Mouse (Mus musculus) C2C12 (cell line): ENCODE results near the gene Cntf. TPM values are rescaled to one million over a fixed set of nuclear protein-coding genes. Genes with fewer than 3 reads are reported as not detected.

ENCODE experiments used
- H3K27me3 ChIP-seq: one replicate; pipeline ENCODE4 v1.6.1; 2011; ENCODE audit not compliant: control insufficient read depth, insufficient read depth, insufficient read length
- H3K36me3 ChIP-seq: one replicate; pipeline ENCODE4 v1.6.1; 2011; ENCODE audit not compliant: control insufficient read depth, insufficient read depth
- H3K4me3 ChIP-seq: one replicate; pipeline ENCODE4 v1.5.1; 2011; ENCODE audit warnings: mild to moderate bottlenecking, control low read depth; ENCODE audit not compliant: poor library complexity, insufficient read depth, severe bottlenecking
- H3K79me2 ChIP-seq: one replicate; pipeline ENCODE4 v1.6.1; 2011; ENCODE audit not compliant: control insufficient read depth, insufficient read depth
- H3K79me3 ChIP-seq: one replicate; pipeline ENCODE4 v1.6.1; 2011; ENCODE audit warnings: low read depth, control low read depth
- H3ac ChIP-seq: one replicate; pipeline ENCODE3; 2011; ENCODE audit warnings: low read depth; ENCODE audit not compliant: control insufficient read depth, insufficient read length
- CEBPB ChIP-seq: IDR thresholded peaks from one replicate; pipeline ENCODE4 v1.6.1; 2011; ENCODE audit warnings: low read depth, mild to moderate bottlenecking, control low read depth, moderate library complexity
- CTCF ChIP-seq: IDR thresholded peaks from one replicate; pipeline ENCODE4 v1.5.1; 2011; ENCODE audit not compliant: control insufficient read depth, insufficient read depth, insufficient read length
- FOSL1 ChIP-seq: IDR thresholded peaks from one replicate; pipeline ENCODE4 v1.8.0; 2011; ENCODE audit warnings: mild to moderate bottlenecking, low read length; ENCODE audit not compliant: poor library complexity, insufficient read depth, severe bottlenecking
- MAX ChIP-seq: IDR thresholded peaks from one replicate; pipeline ENCODE4 v1.6.1; 2011; ENCODE audit warnings: mild to moderate bottlenecking, control low read depth
- MYOD1 ChIP-seq: IDR thresholded peaks from one replicate; pipeline ENCODE4 v1.6.1; 2011; ENCODE audit warnings: low read depth; ENCODE audit not compliant: control insufficient read depth, insufficient read length
- MYOG ChIP-seq: IDR thresholded peaks from one replicate; pipeline ENCODE4 v1.6.1; 2011; ENCODE audit not compliant: control insufficient read depth, insufficient read length; ENCODE audit errors: extremely low read depth
- USF1 ChIP-seq: IDR thresholded peaks from one replicate; pipeline ENCODE4 v1.6.1; 2011; ENCODE audit warnings: low read depth, mild to moderate bottlenecking, control low read depth, moderate library complexity
- polyA plus RNA-seq: library from polyadenylated mRNA; unstranded; fragments of >200 nt; fragmentation: generic; extraction: Trizol; gene quantifications from one replicate; pipeline ENCODE4 v1.2.1, GENCODE M21; 2012; ENCODE audit warnings: missing spikeins

Cntf gene
- polyA plus RNA-seq, 1 experiment: 1.4 TPM

DNA sequence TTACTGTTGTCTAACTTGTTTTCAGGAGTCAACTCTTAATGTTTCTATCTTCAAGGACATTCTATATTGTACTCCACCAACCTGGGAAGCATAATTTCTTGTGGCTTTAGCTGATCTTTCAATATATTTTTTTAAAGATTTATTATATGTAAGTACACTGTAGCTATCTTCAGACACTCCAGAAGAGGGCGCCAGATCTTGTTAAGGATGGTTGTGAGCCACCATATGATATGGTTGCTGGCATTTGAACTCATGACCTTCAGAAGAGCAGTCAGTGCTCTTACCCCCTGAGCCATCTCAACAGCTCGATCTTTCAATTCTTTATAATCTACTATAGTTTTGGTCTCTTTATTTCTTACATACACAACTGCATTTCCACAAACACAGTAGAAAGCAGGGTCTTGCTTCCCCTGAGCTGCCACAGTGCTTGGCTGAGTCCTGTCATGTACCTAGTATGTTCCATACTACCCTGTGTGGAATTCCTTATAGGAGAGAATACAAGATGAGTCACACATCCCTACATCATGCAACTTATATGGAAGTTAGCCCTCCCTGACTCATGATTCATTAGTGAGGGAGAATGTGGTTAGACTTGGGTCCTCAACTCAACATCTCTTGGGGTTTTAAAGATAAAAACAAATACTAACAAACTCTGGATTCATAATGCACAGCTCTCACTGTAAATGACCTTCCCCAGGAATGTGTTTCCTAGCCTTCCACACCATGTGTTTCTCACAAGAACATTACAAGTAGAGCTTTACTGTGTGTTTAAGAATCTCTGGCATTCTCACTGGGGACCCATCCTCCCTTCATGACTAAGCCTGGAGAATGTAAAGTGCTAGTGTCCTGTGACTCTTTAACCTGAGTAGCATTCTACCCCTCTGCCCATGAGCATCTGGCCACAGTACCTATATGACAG, 3.0 kb downstream of the Cntf start:
- H3K79me3 ChIP-seq: no peaks in the 10 kb centered on the region
- H3K27me3 ChIP-seq: no peaks in the 10 kb centered on the region
- no peaks in the 10 kb centered on the region for H3K79me2 ChIP-seq
- H3K36me3 ChIP-seq: peaks cover 57% of the 10 kb centered on the region
- no peak overlapping the region for H3ac ChIP-seq
- TF ChIP-seq MAX: peak; percentile 20
- no peak for TF ChIP-seq MYOD1
- no peak for TF ChIP-seq CTCF
- no peak overlapping the region for H3K4me3 ChIP-seq

DNA sequence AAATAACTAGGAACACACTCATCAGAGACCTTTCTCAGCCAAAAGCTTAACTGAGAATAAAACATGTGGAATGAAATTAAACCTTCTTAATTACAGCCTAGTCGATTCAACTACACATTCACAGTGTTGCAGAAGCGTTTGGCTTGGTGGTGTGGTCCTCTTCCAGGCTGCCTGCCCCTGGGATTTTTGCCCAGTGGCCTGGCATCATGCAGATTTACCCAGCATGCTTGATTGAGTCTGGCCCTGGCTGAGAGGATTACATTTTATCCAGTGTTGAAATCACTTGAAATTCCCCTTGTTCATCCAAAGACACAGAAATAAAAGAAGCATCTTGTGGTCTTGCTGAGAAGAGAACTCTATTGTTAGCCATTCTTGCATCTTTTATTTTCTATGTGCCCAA, 5.8 kb downstream of the Cntf start:
- H3K79me2 ChIP-seq: no peaks in the 10 kb centered on the region
- TF ChIP-seq MYOG: no peak
- no peak for TF ChIP-seq FOSL1
- TF ChIP-seq MAX: no peak
- no peak for TF ChIP-seq CEBPB
- TF ChIP-seq MYOD1: no peak
- no peak for TF ChIP-seq CTCF
- TF ChIP-seq USF1: no peak

DNA sequence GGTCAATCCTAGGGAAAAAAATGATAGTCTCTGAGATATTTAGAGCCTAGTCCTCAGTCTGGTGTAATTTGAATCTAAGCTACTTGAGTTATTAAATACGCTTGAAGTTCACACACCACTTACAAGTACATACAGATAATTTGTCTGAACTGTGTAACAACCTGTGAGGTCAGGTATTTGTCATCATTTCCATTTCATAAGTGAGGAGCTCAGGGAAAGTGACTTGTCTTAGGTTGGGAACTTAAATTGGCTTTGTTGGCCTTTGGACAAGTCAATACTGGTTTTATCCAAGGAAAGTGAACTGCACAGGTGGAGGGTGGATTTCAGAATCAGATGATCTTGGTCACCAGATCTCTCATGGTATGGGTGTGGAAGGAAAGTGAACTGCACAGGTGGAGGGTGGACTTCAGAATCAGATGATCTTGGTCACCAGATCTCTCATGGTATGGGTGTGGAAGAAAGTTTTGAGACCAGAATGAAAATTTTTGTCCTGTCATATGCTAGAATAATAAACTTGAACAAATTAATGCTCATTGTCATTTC, 6.4 kb downstream of the Cntf start:
- H3K36me3 ChIP-seq: peaks cover 27% of the 10 kb centered on the region
- H3K79me2 ChIP-seq: no peaks in the 10 kb centered on the region
- no peak for TF ChIP-seq MAX
- TF ChIP-seq MYOG: no peak
- TF ChIP-seq CTCF: no peak
- no peak for TF ChIP-seq CEBPB
- no peak for TF ChIP-seq USF1
- TF ChIP-seq FOSL1: no peak
- no peaks in the 10 kb centered on the region for H3K27me3 ChIP-seq
- no peak overlapping the region for H3ac ChIP-seq
- H3K79me3 ChIP-seq: no peaks in the 10 kb centered on the region
- H3K4me3 ChIP-seq: no peak overlapping the region

More for the DNA sequence above, 5.8 kb downstream of the Cntf start:
- no peaks in the 10 kb centered on the region for H3K79me3 ChIP-seq
- H3K27me3 ChIP-seq: no peaks in the 10 kb centered on the region
- no peak overlapping the region for H3K4me3 ChIP-seq
- H3ac ChIP-seq: no peak overlapping the region
- peaks cover 34% of the 10 kb centered on the region for H3K36me3 ChIP-seq

DNA sequence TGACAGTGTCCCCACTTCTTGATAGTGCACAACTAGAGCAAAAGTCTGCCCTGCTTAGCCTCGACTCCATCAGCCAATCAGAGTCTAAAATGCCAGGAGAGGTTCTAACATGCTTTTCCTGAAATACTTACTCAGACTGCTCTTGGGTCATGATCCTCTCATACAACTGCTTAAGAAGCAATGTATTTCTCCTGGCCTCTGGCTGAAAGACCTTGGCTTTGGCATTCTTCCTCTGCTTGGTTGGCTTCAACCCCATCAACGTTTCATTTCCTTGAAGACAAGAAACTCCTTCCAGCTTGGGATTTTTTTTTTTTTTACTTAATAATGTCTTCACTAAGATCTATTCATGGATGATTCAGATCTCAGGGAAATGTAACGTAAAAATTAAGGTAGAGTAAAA, 9.1 kb downstream of the Cntf start:
- no peak overlapping the region for H3K4me3 ChIP-seq
- no peaks in the 10 kb centered on the region for H3K27me3 ChIP-seq
- peaks cover 2% of the 10 kb centered on the region for H3K36me3 ChIP-seq
- no peak overlapping the region for H3ac ChIP-seq
- no peaks in the 10 kb centered on the region for H3K79me3 ChIP-seq
- TF ChIP-seq MYOD1: no peak
- no peak for TF ChIP-seq MYOG
- TF ChIP-seq CEBPB: no peak
- no peak for TF ChIP-seq MAX
- no peak for TF ChIP-seq USF1
- TF ChIP-seq CTCF: no peak
- TF ChIP-seq FOSL1: no peak
- H3K79me2 ChIP-seq: no peaks in the 10 kb centered on the region

DNA sequence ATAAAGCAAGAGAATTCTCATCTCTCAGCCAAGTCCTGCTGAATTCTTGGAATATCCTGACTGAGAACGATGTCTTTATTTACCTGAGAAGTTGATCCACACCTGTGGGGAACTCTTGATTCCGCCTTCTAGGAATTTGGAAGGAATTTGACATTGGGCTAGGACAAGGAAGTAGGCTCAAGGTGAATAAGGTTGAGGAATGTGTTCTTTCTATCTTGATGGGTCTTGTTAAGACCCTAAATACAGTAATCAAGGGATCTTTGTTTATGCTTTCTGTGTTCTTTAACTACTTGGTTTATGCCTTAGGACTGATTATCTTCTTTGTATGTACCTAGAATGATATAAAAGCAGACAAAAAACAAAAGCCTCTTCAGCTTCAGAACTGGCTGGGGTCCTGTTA, 33.5 kb downstream of the Cntf start:
- Histone ChIP-seq H3K79me2 (no peaks in the 10 kb centered on the region), H3K36me3 (no peaks in the 10 kb centered on the region), H3K79me3 (no peaks in the 10 kb centered on the region), H3K4me3 (no peak overlapping the region), H3K27me3 (no peaks in the 10 kb centered on the region), H3ac (no peak overlapping the region)
- TF ChIP-seq USF1 (no peak), CTCF (no peak)

DNA sequence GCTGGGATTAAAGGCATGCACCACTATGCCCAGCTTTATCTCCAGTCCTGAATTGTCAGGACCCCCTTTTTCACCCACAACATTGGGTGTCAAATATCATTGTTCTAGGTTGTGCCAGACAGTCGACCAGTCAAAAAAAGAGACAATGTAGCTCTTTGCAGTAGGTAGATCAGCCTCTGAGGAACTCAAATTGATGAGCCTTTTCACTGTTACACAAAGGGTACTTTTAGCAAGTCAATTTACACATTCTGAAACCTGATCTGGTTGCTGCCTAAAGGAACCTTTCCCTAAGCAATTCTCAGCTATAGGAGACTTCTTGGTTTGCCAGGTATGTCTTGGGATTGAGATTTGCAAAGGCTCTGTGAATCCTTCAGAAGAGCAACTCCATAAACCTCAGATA, 34.4 kb downstream of the Cntf start:
- Histone ChIP-seq H3K79me3 (no peaks in the 10 kb centered on the region), H3K79me2 (no peaks in the 10 kb centered on the region), H3K36me3 (no peaks in the 10 kb centered on the region), H3K27me3 (no peaks in the 10 kb centered on the region), H3K4me3 (no peak overlapping the region), H3ac (no peak overlapping the region)
- TF ChIP-seq CEBPB (no peak), MAX (no peak), MYOG (no peak), MYOD1 (no peak), CTCF (no peak), USF1 (no peak)
